Mouse (Mus musculus) heart, adult 2 months (tissue): ENCODE measurements at regions not wholly inside any gene's neighbourhood (a gene's known extent, or its start where the extent isn't known, plus 50 kb on each side); places are given as distances from the start of the nearest gene placed in this dataset.

Source experiments
- CTCF ChIP-seq: fragments of 200-600 bp; IDR thresholded peaks from 2 replicates; pipeline ENCODE4 v1.8.1; 2022; ENCODE audit warnings: antibody characterized with exemption, mild to moderate bottlenecking, moderate library complexity
- EP300 ChIP-seq: fragments of 200-500 bp; IDR thresholded peaks from 2 replicates; pipeline ENCODE4 v1.6.1; 2011; ENCODE audit warnings: low read depth, low read length, control low read depth; ENCODE audit not compliant: insufficient read depth
- POLR2A ChIP-seq: fragments of 200-500 bp; IDR thresholded peaks from 2 replicates; pipeline ENCODE4 v1.6.1; 2011; ENCODE audit warnings: mild to moderate bottlenecking, low read depth, low read length, control low read depth; ENCODE audit not compliant: insufficient read depth

DNA sequence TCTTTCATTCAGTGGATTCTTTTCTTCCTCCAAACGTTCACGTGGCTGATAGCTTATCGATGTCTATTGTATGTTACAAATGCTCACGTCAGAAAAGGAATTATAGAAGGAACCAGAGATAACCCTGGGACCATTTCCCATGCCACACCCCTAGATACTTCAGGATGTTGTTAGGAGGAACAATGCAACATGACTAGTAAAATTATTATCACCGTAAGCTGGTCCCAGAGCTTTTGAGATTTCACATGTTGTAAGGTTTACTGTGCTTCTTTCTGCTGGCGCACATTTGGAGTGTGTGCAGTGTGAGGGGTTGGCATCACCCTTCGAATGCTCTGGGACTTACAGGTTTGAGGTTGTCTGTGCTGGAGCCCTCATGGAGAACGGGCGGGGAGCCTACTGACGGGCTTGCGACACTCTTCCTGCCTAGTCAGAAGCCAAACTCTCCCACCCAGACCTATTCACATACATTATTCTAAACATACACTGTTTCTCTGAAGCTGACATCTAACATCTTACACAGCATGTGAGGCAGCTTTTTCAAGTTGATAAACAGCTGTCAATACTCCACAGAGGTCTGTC is 118.2 kb upstream of the Ednrb start:
- no peak for TF ChIP-seq EP300
- no peak for TF ChIP-seq POLR2A
- no peak for TF ChIP-seq CTCF
